Mouse (Mus musculus) kidney, postnatal 0 days (tissue): Measurements from ENCODE around the gene Gli3. TPM values are rescaled to one million over a fixed set of nuclear protein-coding genes. Genes with fewer than 3 reads are reported as not detected.

Experiments used
- ATAC-seq: fragments of 200-750 bp; cut with Nextera tagmentation; replicated peaks from 2 replicates; pipeline ENCODE4 v1.8.0; 2017; ENCODE audit warnings: low read depth, moderate number of reproducible peaks, moderate TSS enrichment, moderate library complexity; ENCODE audit not compliant: low FRiP score
- DNase-seq: peaks from one replicate; pipeline ENCODE4 v3.0.0-alpha.2; 2016; ENCODE audit warnings: low spot score
- H3K27ac ChIP-seq: fragments of 300-500 bp; sonication (generic); 2 replicates; pipeline ENCODE4 v1.5.1; 2014; ENCODE audit warnings: mild to moderate bottlenecking
- H3K27me3 ChIP-seq: fragments of 300-500 bp; sonication (generic); 2 replicates; pipeline ENCODE4 v1.6.1; 2014; ENCODE audit warnings: low read length, mixed read lengths; ENCODE audit not compliant: insufficient read depth
- H3K36me3 ChIP-seq: fragments of 300-500 bp; sonication (generic); 2 replicates; pipeline ENCODE4 v1.6.1; 2014; ENCODE audit warnings: low read length, mixed read lengths; ENCODE audit not compliant: insufficient read depth
- H3K4me1 ChIP-seq: fragments of 300-500 bp; sonication (generic); replicated peaks from 2 replicates; pipeline ENCODE4 v1.6.1; 2014; ENCODE audit warnings: antibody characterized with exemption, low read length, mixed read lengths; ENCODE audit not compliant: insufficient read depth
- H3K4me2 ChIP-seq: fragments of 300-500 bp; sonication (generic); 2 replicates; pipeline ENCODE4 v1.6.1; 2014; ENCODE audit warnings: mild to moderate bottlenecking, low read length, moderate library complexity, mixed read lengths
- H3K4me3 ChIP-seq: fragments of 300-500 bp; sonication (generic); replicated peaks from 2 replicates; pipeline ENCODE4 v1.5.1; 2014; ENCODE audit warnings: low read depth, low read length
- H3K9ac ChIP-seq: fragments of 300-500 bp; sonication (generic); 2 replicates; pipeline ENCODE4 v1.6.1; 2014; ENCODE audit warnings: low read depth, low read length
- H3K9me3 ChIP-seq: fragments of 300-500 bp; sonication (generic); replicated peaks from 2 replicates; pipeline ENCODE4 v1.6.1; 2016; ENCODE audit warnings: low read length, inconsistent platforms, mixed read lengths
- CTCF ChIP-seq: IDR thresholded peaks from 2 replicates; pipeline ENCODE4 v1.5.1; 2016; ENCODE audit warnings: antibody characterized with exemption, low read depth, mild to moderate bottlenecking, moderate library complexity
- WGBS: fragments of 180-500 bp; shearing (Covaris S2); extraction: QIAGEN DNeasy Blood & Tissue Kit; methylation state at CpG from one replicate; pipeline ENCODE4 v1.1.7; 2014; 5-methylcytosine and 5-hydroxymethylcytosine counted together
- polyA plus RNA-seq: library from polyadenylated mRNA; unstranded; fragments of >200 nt; fragmentation: Nextera tagmentation; extraction: Ambion mirVana; gene quantifications from 2 replicates; pipeline ENCODE4 v1.2.1, GENCODE M21; 2015

The Gli3 gene
- polyA plus RNA-seq, 1 experiment from 2014 or later: 7.7 TPM

DNA sequence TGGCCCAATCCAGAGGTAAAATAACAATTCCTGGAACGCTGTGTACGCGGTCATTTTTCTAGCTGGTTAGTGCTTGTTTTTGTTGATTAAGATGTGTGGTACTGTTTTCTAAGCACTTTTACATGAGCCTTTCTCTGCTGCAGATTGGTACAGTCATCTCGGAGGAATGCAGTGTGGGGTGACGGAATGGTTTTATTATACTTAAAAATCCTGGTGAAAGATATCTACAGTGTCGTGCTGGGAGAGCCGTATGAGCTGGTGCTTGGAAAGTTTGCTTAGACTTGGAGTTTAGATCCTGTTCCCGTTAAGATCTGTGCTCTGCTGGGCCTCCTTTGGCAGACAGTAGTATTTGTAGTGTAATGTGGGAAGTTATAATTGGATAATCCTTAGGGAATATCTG lies 51.0 kb downstream of the Gli3 start:
- Histone ChIP-seq H3K27me3 (no peaks in the 10 kb centered on the region), H3K9me3 (no peaks in the 10 kb centered on the region), H3K4me1 (no peaks in the 10 kb centered on the region), H3K36me3 (no peaks in the 10 kb centered on the region), H3K4me2 (no peak overlapping the region), H3K27ac (no peak overlapping the region), H3K9ac (no peak overlapping the region), H3K4me3 (no peak overlapping the region)
- ATAC-seq: no peak
- 68% methylated on average over 8 of the region's 8 CpGs for WGBS
- no peak for TF ChIP-seq CTCF
- no peak for DNase-seq

DNA sequence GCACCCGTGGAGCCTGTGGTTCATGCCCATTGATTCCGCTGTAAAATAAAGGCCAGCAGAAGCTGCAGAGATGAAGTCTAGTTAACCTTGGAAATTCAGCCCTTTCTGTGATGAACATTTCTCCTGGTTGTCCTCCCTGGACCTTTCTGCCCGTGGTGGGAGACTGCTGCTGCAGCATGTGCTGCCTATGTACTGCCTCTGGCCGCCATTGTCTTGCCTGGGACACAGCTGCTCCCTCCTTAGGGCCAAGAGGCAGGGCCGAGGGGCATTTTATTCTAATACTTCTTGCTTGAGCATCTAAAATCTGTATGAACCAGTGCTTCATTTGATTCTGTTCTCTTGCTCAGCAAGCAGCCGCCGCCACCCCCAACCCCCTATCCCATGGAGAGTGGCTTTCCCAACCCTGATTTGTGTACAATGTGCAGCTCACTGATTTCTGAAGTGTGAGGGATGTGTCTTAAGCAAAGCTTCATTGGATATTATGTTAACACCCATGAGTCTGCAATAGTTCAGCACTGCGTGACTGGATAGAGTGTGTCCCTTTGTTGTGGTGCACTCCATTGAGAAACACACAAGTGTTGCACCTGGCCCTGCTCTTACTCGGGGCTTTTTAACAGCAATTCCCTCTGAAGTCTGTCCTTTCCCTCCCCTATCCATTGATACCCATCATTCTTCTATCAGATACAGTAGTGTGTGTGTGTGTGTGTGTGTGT lies 54.2 kb downstream of the Gli3 start:
- no peak for DNase-seq

DNA sequence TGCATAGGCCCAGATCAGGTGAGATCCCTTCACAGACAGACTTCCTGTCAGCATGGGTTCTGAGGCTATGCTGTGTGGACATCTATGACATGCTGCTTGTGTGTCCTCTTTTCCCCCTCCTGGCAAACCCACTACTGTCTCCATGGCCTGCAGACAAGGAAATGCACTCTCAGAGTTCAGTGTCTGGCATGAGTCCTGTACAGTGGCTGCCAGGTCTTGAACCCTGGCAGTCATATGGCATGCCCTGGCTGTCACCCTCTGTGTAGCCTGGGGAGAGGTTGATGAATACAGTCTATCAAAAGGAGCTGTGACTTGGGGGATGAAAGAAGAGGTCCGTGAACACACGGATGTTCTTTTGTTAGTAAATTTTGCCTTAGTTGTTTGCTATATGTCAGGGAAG lies 57.3 kb downstream of the Gli3 start:
- no peak overlapping the region for H3K27ac ChIP-seq
- no peaks in the 10 kb centered on the region for H3K36me3 ChIP-seq
- ATAC-seq (no peak), DNase-seq (no peak)
- no peaks in the 10 kb centered on the region for H3K27me3 ChIP-seq
- TF ChIP-seq CTCF: no peak
- H3K4me3 ChIP-seq: no peak overlapping the region
- no peak overlapping the region for H3K9ac ChIP-seq
- 37% methylated on average over 2 of the region's 2 CpGs for WGBS
- H3K9me3 ChIP-seq: no peaks in the 10 kb centered on the region
- no peak overlapping the region for H3K4me2 ChIP-seq
- no peaks in the 10 kb centered on the region for H3K4me1 ChIP-seq

More for the DNA sequence above, 54.2 kb downstream of the Gli3 start:
- TF ChIP-seq CTCF: no peak
- WGBS: 84% methylated on average over 9 of the region's 9 CpGs
- no peaks in the 10 kb centered on the region for H3K9me3 ChIP-seq
- H3K4me1 ChIP-seq: no peaks in the 10 kb centered on the region
- H3K27ac ChIP-seq: no peak overlapping the region
- no peaks in the 10 kb centered on the region for H3K36me3 ChIP-seq
- no peak overlapping the region for H3K4me2 ChIP-seq
- no peak overlapping the region for H3K4me3 ChIP-seq
- no peak for ATAC-seq
- no peak overlapping the region for H3K9ac ChIP-seq
- H3K27me3 ChIP-seq: no peaks in the 10 kb centered on the region

DNA sequence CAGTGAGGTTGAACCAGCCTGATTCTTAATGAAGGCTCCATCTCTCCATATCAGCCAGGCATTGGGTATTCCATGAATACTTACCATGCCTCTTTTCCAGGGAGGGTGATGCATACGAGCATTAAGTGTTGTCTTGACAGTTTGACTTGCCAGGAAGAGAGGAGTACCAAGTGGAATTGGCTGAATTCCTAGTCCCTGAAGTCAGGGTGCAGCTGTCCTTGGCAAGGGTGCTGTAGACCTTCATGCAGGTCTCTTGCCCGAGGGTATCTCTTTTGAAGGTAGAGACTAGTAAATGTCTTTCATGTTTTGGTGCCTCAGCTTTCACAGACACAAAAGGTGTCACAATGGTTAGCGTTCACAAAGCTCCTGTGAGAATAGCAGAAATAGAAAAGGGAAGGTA lies 59.1 kb downstream of the Gli3 start:
- ATAC-seq (no peak), DNase-seq (no peak)
- Histone ChIP-seq H3K4me1 (no peaks in the 10 kb centered on the region), H3K4me3 (no peak overlapping the region), H3K4me2 (no peak overlapping the region), H3K27ac (no peak overlapping the region), H3K36me3 (no peaks in the 10 kb centered on the region), H3K27me3 (no peaks in the 10 kb centered on the region), H3K9me3 (no peaks in the 10 kb centered on the region), H3K9ac (no peak overlapping the region)
- WGBS: 87% methylated on average over 3 of the region's 3 CpGs
- TF ChIP-seq CTCF: no peak

DNA sequence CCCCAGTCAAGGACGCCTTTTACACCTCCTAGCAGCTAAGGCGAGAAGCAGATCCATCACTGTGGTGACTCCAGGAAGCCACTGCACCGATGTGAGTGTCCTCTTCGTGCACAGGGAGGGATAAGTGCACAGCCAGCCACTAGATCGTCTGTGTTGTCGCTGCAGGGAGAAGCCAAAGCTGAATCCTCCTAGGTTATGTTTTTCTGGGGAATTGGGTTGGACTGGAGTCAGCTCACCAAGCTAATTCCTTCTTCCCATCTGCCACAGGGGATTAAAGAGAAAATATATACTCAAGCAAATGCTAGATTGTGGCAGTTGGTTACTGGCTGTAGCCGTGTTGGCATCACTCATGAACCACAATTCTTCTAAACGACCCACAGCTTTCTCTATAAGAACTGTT lies 61.2 kb downstream of the Gli3 start:
- DNase-seq (no peak), ATAC-seq (no peak)
- Histone ChIP-seq H3K4me3 (no peak overlapping the region), H3K27me3 (no peaks in the 10 kb centered on the region), H3K9me3 (no peaks in the 10 kb centered on the region), H3K27ac (no peak overlapping the region), H3K4me2 (no peak overlapping the region), H3K36me3 (no peaks in the 10 kb centered on the region), H3K9ac (no peak overlapping the region), H3K4me1 (no peaks in the 10 kb centered on the region)
- WGBS: 75% methylated on average over 8 of the region's 8 CpGs
- no peak for TF ChIP-seq CTCF

DNA sequence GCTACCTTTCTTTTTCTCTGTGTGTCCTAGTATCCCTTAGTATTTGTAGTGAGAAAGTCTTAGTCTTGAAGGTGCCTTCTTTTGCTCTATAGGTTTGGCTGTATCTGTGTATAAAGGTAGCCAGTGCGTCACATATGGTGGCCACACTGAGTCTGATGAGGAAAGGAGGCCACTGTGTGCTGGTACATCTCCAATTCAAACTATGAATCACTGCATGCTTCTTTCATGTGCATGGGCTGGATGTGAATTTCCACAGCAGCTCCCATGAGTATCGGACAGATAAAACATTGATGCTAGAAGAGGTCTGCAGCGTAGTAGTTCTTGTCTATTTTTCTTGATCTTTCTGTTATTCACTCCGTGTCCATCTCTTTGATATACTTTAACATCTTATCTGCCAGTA lies 63.7 kb downstream of the Gli3 start:
- Histone ChIP-seq H3K9me3 (no peaks in the 10 kb centered on the region), H3K27ac (no peak overlapping the region), H3K9ac (no peak overlapping the region), H3K4me3 (no peak overlapping the region), H3K36me3 (no peaks in the 10 kb centered on the region), H3K4me1 (no peaks in the 10 kb centered on the region), H3K4me2 (no peak overlapping the region), H3K27me3 (no peaks in the 10 kb centered on the region)
- ATAC-seq: no peak
- no peak for TF ChIP-seq CTCF
- DNase-seq: no peak
- WGBS: 95% methylated on average over 4 of the region's 4 CpGs

DNA sequence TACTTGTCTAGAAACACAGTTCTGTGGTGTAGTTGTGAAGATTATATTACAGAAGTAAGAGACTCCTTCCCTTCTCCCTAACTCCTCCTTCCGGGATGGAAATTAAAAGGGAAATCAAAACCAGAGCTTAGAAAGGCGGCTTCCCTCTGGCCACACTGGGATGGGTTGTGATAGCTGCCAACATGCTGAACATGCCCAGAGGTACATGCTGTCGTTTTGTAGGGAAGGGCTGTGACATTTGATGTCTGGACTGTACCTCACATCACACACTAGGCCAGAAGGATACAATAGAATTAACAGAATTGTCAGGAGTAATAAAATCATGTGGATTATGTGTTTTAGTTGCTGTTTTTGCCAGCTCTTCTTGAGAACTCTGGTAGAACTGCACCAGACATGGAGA lies 68.5 kb downstream of the Gli3 start:
- Histone ChIP-seq H3K36me3 (no peaks in the 10 kb centered on the region), H3K27me3 (no peaks in the 10 kb centered on the region), H3K9ac (no peak overlapping the region), H3K4me2 (no peak overlapping the region), H3K4me1 (no peaks in the 10 kb centered on the region), H3K9me3 (no peaks in the 10 kb centered on the region), H3K27ac (no peak overlapping the region), H3K4me3 (no peak overlapping the region)
- TF ChIP-seq CTCF: no peak
- 54% methylated on average over 3 of the region's 3 CpGs for WGBS
- ATAC-seq: no peak
- no peak for DNase-seq
